Comparison of ENCODE assay signal across 13 mouse cellular contexts in the genomic region with DNA sequence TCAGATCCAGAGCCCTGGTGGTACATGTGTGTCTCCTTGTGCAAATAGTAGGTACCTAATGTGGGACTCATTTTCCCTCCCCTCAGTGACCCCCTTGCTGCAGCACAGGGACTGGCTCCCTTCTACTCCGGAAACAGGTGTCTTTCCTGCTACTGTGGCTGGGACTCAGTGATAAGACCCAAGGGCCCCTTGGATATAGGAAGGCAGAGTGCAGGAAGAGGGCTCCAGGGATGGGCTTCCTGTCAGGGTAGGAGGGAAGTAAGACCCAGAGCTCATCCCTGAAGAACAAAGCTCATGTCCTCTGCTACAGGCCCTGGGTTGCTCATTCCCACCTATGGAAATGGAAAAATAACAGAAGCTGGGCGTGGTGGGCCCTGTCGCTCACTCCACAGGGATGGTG. TPM values are rescaled to one million over a fixed set of nuclear protein-coding genes. Genes with fewer than 3 reads are reported as not detected.
DNase-seq lines count a peak whose midpoint lies in the region; ATAC-seq and TF ChIP-seq lines count a peak whose summit lies in the region.
"Had no signal": no experiment of that assay in that cellular context is flagged by ENCODE, and none has a peak within 500 bp of the region (broad histone marks: within the 10 kb centered on the region; RNA-seq: fewer than 3 reads in every experiment).

No protein-coding gene starts in this region.

- TF ChIP-seq CTCF in lung, embryonic 14.5 days (IDR thresholded peaks at IDR 0.05; ENCODE audit: low read depth), result no peak

- peak; percentile 17; the same call in 1 of the 2 replicates for ATAC-seq in kidney, embryonic 14.5 days (ENCODE audit: low FRiP score, low TSS enrichment)
- peak; percentile 65 for ATAC-seq in lung, embryonic 14.5 days (ENCODE audit: insufficient read depth)
- ATAC-seq: forebrain, postnatal 0 days; hindbrain, embryonic 16.5 days had no signal

- H3K9ac ChIP-seq in kidney, embryonic 14.5 days (ENCODE audit: low read depth, low read length), result no peak overlapping the region
- no peak overlapping the region for H3K9ac ChIP-seq in lung, embryonic 14.5 days
- H3K9ac ChIP-seq: forebrain, postnatal 0 days had no signal

- no peak overlapping the region for H3K4me3 ChIP-seq in heart, embryonic 10.5 days
- H3K4me3 ChIP-seq in kidney, embryonic 14.5 days (ENCODE audit: low read length), result no peak overlapping the region
- no peak overlapping the region for H3K4me3 ChIP-seq in lung, embryonic 14.5 days (ENCODE audit: low read depth, low read length)
- no peak overlapping the region for H3K4me3 ChIP-seq in limb, embryonic 10.5 days
- H3K4me3 ChIP-seq: myocyte had no signal

- no peaks in the 10 kb centered on the region for H3K9me3 ChIP-seq in heart, embryonic 10.5 days
- no peaks in the 10 kb centered on the region; the same call in 1 of the 2 replicates for H3K9me3 ChIP-seq in kidney, embryonic 14.5 days (ENCODE audit: control insufficient read depth, low read length)
- no peaks in the 10 kb centered on the region for H3K9me3 ChIP-seq in lung, embryonic 14.5 days (ENCODE audit: low read depth, low read length)
- no peaks in the 10 kb centered on the region for H3K9me3 ChIP-seq in limb, embryonic 10.5 days (replicated peaks)

- H3K27ac ChIP-seq in heart, embryonic 10.5 days, result peak overlapping the region; percentile 17; the same call in 1 of the 2 replicates
- H3K27ac ChIP-seq in kidney, embryonic 14.5 days (ENCODE audit: low read depth, low read length), result peak overlapping the region; percentile 15; the same call in 1 of the 2 replicates
- H3K27ac ChIP-seq in lung, embryonic 14.5 days (ENCODE audit: low read depth), result 0 out of 2 replicates have a peak overlapping the region, but pooled peaks have one; percentile 33
- no peak overlapping the region for H3K27ac ChIP-seq in limb, embryonic 10.5 days

- peaks cover 45% of the 10 kb centered on the region for H3K4me1 ChIP-seq in heart, embryonic 10.5 days
- peaks cover 7% of the 10 kb centered on the region; the same call in 1 of the 2 replicates for H3K4me1 ChIP-seq in kidney, embryonic 14.5 days (ENCODE audit: control insufficient read depth, insufficient read depth, low read length)
- H3K4me1 ChIP-seq in lung, embryonic 14.5 days (ENCODE audit: insufficient read depth), result no peaks in the 10 kb centered on the region; the same call in 1 of the 2 replicates
- H3K4me1 ChIP-seq in limb, embryonic 10.5 days, result peaks cover 40% of the 10 kb centered on the region

- no peaks in the 10 kb centered on the region for H3K27me3 ChIP-seq in heart, embryonic 10.5 days (ENCODE audit: insufficient read depth, poor library complexity, severe bottlenecking)
- H3K27me3 ChIP-seq in kidney, embryonic 14.5 days (ENCODE audit: control insufficient read depth, insufficient read depth, low read length), result no peaks in the 10 kb centered on the region
- no peaks in the 10 kb centered on the region for H3K27me3 ChIP-seq in lung, embryonic 14.5 days (ENCODE audit: insufficient read depth, low read length)
- H3K27me3 ChIP-seq in limb, embryonic 10.5 days (ENCODE audit: low read depth, poor library complexity, severe bottlenecking), result no peaks in the 10 kb centered on the region

- H3K4me2 ChIP-seq in kidney, embryonic 14.5 days (replicated peaks; ENCODE audit: low read depth, low read length), result no peak overlapping the region
- H3K4me2 ChIP-seq in lung, embryonic 14.5 days, result no peak overlapping the region

- no peaks in the 10 kb centered on the region; the same call in 1 of the 2 replicates for H3K36me3 ChIP-seq in heart, embryonic 10.5 days
- no peaks in the 10 kb centered on the region for H3K36me3 ChIP-seq in kidney, embryonic 14.5 days (ENCODE audit: control insufficient read depth, insufficient read depth, low read length)
- H3K36me3 ChIP-seq in lung, embryonic 14.5 days (ENCODE audit: insufficient read depth), result no peaks in the 10 kb centered on the region
- H3K36me3 ChIP-seq in limb, embryonic 10.5 days, result no peaks in the 10 kb centered on the region

- WGBS in heart, embryonic 10.5 days, result 67% methylated on average over 3 of the region's 3 CpGs
- WGBS in kidney, embryonic 14.5 days, result 82% methylated on average over 3 of the region's 3 CpGs
- WGBS in lung, embryonic 14.5 days, result 63% methylated on average over 3 of the region's 3 CpGs
- WGBS in limb, embryonic 10.5 days, result 93% methylated on average over 3 of the region's 3 CpGs

- DNase-seq in MEL-GATA-1-ER (ENCODE audit: extremely low read depth, low read depth), result peak; percentile 70
- DNase-seq in heart, embryonic 10.5 days (ENCODE audit: low spot score), result no peak
- DNase-seq in lung, embryonic 14.5 days, result peak; percentile 60
- DNase-seq in limb, embryonic 10.5 days (ENCODE audit: low spot score), result no peak
- no peak for DNase-seq in thymus, postnatal 14 days
- DNase-seq in cerebellum, adult 11 months, result no peak
- no peak for DNase-seq in urinary bladder, adult 18-20 months (ENCODE audit: low spot score in 2 of 2)
- DNase-seq: forebrain, postnatal 0 days; right cerebral cortex, postnatal 14 days; thymus, adult 2 months had no signal

RNA-seq across cellular contexts. Expression of gene Homer3, which starts 6.2 kb away (rescaled TPM):
- polyA plus RNA-seq in heart, embryonic 10.5 days (2016; fragmentation: Nextera tagmentation; extraction: Ambion mirVana), result 42.7 and 80.5 TPM in 2 replicates
- polyA plus RNA-seq in kidney, embryonic 14.5 days (2014; fragmentation: Nextera tagmentation; extraction: Ambion mirVana), result 54.5 and 70.2 TPM in 2 replicates
- polyA plus RNA-seq in lung, embryonic 14.5 days (2014; fragmentation: Nextera tagmentation; extraction: Ambion mirVana), result 66.4 and 77.9 TPM in 2 replicates
- polyA plus RNA-seq in limb, embryonic 10.5 days (2016; fragmentation: Nextera tagmentation; extraction: Ambion mirVana), result 139 and 151 TPM in 2 replicates

RNA-seq across cellular contexts. Expression of gene Ddx49, which starts 25.8 kb away (rescaled TPM):
- polyA plus RNA-seq in heart, embryonic 10.5 days (2016; fragmentation: Nextera tagmentation; extraction: Ambion mirVana), result 40.5 and 47.5 TPM in 2 replicates
- 49.9 TPM in 2 replicates for polyA plus RNA-seq in kidney, embryonic 14.5 days (2014; fragmentation: Nextera tagmentation; extraction: Ambion mirVana)
- polyA plus RNA-seq in lung, embryonic 14.5 days (2014; fragmentation: Nextera tagmentation; extraction: Ambion mirVana), result 46.1 and 47.9 TPM in 2 replicates
- polyA plus RNA-seq in limb, embryonic 10.5 days (2016; fragmentation: Nextera tagmentation; extraction: Ambion mirVana), result 58.9 and 59.4 TPM in 2 replicates

RNA-seq across cellular contexts. Expression of gene Cope, which starts 25.8 kb away (rescaled TPM):
- 379 and 398 TPM in 2 replicates for polyA plus RNA-seq in heart, embryonic 10.5 days (2016; fragmentation: Nextera tagmentation; extraction: Ambion mirVana)
- 322 and 327 TPM in 2 replicates for polyA plus RNA-seq in kidney, embryonic 14.5 days (2014; fragmentation: Nextera tagmentation; extraction: Ambion mirVana)
- 286 and 303 TPM in 2 replicates for polyA plus RNA-seq in lung, embryonic 14.5 days (2014; fragmentation: Nextera tagmentation; extraction: Ambion mirVana)
- 293 and 321 TPM in 2 replicates for polyA plus RNA-seq in limb, embryonic 10.5 days (2016; fragmentation: Nextera tagmentation; extraction: Ambion mirVana)

RNA-seq across cellular contexts. Expression of gene Cers1, which starts 39.1 kb away (rescaled TPM):
- 1.4 TPM in 2 replicates for polyA plus RNA-seq in heart, embryonic 10.5 days (2016; fragmentation: Nextera tagmentation; extraction: Ambion mirVana)
- 2.3 and 2.6 TPM in 2 replicates for polyA plus RNA-seq in kidney, embryonic 14.5 days (2014; fragmentation: Nextera tagmentation; extraction: Ambion mirVana)
- polyA plus RNA-seq in lung, embryonic 14.5 days (2014; fragmentation: Nextera tagmentation; extraction: Ambion mirVana), result 2.7 and 3.6 TPM in 2 replicates
- 3.2 and 4.6 TPM in 2 replicates for polyA plus RNA-seq in limb, embryonic 10.5 days (2016; fragmentation: Nextera tagmentation; extraction: Ambion mirVana)

RNA-seq across cellular contexts. Expression of gene Armc6, which starts 42.2 kb away (rescaled TPM):
- polyA plus RNA-seq in heart, embryonic 10.5 days (2016; fragmentation: Nextera tagmentation; extraction: Ambion mirVana), result 29.5 and 31.6 TPM in 2 replicates
- polyA plus RNA-seq in kidney, embryonic 14.5 days (2014; fragmentation: Nextera tagmentation; extraction: Ambion mirVana), result 23.2 and 24.8 TPM in 2 replicates
- 27.8 and 28.6 TPM in 2 replicates for polyA plus RNA-seq in lung, embryonic 14.5 days (2014; fragmentation: Nextera tagmentation; extraction: Ambion mirVana)
- 26.8 and 27.6 TPM in 2 replicates for polyA plus RNA-seq in limb, embryonic 10.5 days (2016; fragmentation: Nextera tagmentation; extraction: Ambion mirVana)

Comparison
In these comparisons a context has a peak if more than half of its experiments do, and no peak if none do; other contexts are left out.
1. DNase-seq: peak in MEL-GATA-1-ER (single experiment) and lung, embryonic 14.5 days (single experiment); none in heart, embryonic 10.5 days (single experiment), limb, embryonic 10.5 days (single experiment), thymus, postnatal 14 days (single experiment), cerebellum, adult 11 months (single experiment) and urinary bladder, adult 18-20 months (0 of 2).